Mouse (Mus musculus): ENCODE measurements around the gene Cdca5. TPM values are rescaled to one million over a fixed set of nuclear protein-coding genes. Genes with fewer than 3 reads are reported as not detected.
"Not testable (repeated sequence)": the region's sequence is repeated elsewhere in the genome, so short reads cannot be mapped to it uniquely, and the experiment has no call there.

The Cdca5 gene
- 66.2 and 70.1 TPM in 2 replicates for polyA plus RNA-seq (2016; fragmentation: Nextera tagmentation; extraction: Ambion mirVana)

DNA sequence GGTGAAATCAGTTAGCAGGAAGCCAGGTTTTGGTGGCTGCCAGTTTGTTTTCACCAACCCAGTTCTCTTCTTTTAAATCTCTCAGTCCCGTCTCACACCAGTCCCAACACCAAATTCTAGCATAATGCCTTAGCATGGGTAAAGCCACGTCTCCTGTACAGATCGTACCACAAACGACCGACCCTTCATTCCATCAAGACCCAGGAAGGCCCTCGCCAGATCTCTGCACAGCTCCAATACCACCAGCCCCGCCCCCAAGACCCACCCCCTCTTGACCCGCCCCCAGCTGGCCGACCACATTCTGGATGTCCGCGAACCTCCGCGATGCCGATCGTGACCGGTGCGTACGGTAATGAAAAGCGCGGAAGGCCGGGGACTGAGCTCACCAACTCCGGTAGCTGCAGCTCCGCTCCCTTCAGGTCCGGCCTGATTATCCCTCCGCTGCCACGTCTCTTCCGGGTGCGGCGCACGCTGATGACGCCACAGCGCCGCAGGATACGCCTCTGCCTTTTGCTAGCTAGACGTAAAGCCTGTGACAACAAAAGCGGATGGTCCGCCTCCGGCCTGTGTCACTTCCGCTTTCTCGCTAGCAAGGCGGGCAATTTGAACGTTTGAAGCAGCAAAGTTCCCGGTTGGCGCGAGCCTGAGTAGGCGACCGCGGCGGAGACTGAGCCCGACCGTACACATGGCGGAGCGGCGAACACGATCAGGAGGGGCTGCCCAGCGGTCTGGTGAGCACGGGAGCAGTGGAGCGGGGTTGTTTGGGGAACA lies at the start of gene Cdca5, which contains the start of gene Zfpl1:
TSS of gene Cdca5 (plus strand) at position 506 of the 771 bp plus-strand sequence.
TSS of gene Zfpl1 (minus strand) at position 479 of the 771 bp plus-strand sequence.
- H3K27me3 ChIP-seq (replicated peaks; ENCODE audit: low read depth, poor library complexity, severe bottlenecking): no peaks in the 10 kb centered on the region
- H3K9me3 ChIP-seq: no peaks in the 10 kb centered on the region
- H3K36me3 ChIP-seq (replicated peaks): peaks cover 77% of the 10 kb centered on the region
- H3K27ac ChIP-seq (replicated peaks): peak within 1 kb of the TSS; percentile 90
- WGBS: under 1% methylated on average over 58 of the region's 58 CpGs
- DNase-seq (ENCODE audit: low spot score): peak; percentile 98
- H3K4me1 ChIP-seq: peaks cover 24% of the 10 kb centered on the region
- H3K4me3 ChIP-seq: peak within 1 kb of the TSS; percentile 90

DNA sequence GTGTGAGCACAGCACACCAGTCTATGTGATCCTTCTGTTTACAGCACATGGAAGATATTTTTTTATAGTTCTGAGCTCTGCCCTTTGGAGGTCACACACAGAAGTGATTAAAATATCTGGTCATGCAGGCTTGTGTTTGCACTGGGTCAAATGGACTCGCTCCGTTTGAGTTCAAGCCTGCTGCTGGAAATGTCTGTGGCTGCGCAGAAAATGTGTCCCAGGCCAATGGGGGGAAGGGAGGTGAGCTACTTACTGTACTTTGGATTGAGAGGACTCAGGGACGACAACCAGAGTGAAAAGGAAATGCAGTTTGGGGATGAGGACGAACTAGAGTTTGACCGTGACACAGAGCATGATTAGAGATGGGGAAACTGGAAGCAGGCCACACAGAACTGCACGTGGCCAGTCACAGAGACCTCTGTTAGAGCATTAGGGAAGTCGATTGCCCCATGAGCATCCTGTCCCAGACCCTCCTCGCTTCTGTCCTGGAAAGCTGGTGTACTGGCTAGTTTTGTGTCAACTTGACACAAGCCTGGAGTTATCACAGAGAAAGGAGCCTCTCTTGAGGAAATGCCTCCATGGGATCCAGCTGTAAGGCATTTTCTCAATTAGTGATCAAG lies 48.7 kb upstream of the Cdca5 start:
- no peak for DNase-seq (ENCODE audit: low spot score)
- no peaks in the 10 kb centered on the region for H3K36me3 ChIP-seq (replicated peaks)
- no peak overlapping the region; the same call in 1 of the 2 replicates for H3K27ac ChIP-seq (replicated peaks)
- peaks cover 5% of the 10 kb centered on the region for H3K4me1 ChIP-seq
- 69% methylated on average over 9 of the region's 9 CpGs for WGBS
- H3K4me3 ChIP-seq: no peak overlapping the region
- H3K27me3 ChIP-seq (replicated peaks; ENCODE audit: low read depth, poor library complexity, severe bottlenecking): no peaks in the 10 kb centered on the region
- no peaks in the 10 kb centered on the region for H3K9me3 ChIP-seq

DNA sequence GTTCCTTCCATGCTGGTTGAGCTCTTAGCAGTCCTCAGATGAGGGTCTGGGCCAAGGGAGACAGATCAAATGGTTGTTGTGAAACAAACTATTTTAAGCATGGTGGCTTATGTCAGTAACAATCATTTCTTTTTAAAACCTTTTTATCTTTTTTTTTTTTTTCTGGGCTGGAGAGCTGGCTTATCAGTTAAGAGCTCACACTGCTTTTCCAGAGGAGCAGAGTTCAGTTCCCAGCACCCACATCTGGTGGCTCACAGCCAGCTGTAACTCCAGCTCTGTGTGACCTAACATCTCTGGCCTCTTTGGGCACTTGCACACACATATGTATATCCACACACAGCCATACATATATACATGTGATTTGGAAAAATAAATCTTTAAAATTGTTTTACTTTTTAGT lies 47.1 kb upstream of the Cdca5 start:
- peaks cover 5% of the 10 kb centered on the region for H3K4me1 ChIP-seq

DNA sequence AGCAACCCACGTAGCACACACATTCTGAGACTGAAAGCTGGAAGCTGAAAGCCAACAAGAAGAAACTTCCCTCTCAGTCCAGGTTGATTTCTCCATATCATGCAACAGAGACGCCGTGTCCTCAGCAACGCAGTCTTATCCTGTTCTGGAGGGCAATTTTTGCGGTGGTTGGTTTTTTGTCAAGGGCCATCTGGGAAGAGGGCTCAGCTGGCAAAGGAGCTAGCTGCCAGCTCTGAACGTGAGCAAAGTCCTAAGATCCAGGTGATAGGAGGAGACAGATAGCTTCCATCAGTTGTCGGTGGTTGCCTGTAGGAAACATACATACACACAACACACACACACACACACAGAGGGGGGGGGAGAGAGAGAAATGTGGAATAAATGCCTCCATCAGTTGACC lies 46.5 kb upstream of the Cdca5 start:
- Histone ChIP-seq H3K27ac (replicated peaks) (no peak overlapping the region), H3K36me3 (replicated peaks) (no peaks in the 10 kb centered on the region), H3K9me3 (no peaks in the 10 kb centered on the region), H3K27me3 (replicated peaks; ENCODE audit: low read depth, poor library complexity, severe bottlenecking) (no peaks in the 10 kb centered on the region), H3K4me1 (peaks cover 5% of the 10 kb centered on the region), H3K4me3 (no peak overlapping the region)
- DNase-seq (ENCODE audit: low spot score): no peak
- 87% methylated on average over 7 of the region's 7 CpGs for WGBS

More for the DNA sequence above, 47.1 kb upstream of the Cdca5 start:
- Histone ChIP-seq H3K27me3 (replicated peaks; ENCODE audit: low read depth, poor library complexity, severe bottlenecking) (no peaks in the 10 kb centered on the region), H3K27ac (replicated peaks) (no peak overlapping the region), H3K9me3 (no peaks in the 10 kb centered on the region), H3K4me3 (no peak overlapping the region), H3K36me3 (replicated peaks) (no peaks in the 10 kb centered on the region)
- DNase-seq (ENCODE audit: low spot score): no peak

DNA sequence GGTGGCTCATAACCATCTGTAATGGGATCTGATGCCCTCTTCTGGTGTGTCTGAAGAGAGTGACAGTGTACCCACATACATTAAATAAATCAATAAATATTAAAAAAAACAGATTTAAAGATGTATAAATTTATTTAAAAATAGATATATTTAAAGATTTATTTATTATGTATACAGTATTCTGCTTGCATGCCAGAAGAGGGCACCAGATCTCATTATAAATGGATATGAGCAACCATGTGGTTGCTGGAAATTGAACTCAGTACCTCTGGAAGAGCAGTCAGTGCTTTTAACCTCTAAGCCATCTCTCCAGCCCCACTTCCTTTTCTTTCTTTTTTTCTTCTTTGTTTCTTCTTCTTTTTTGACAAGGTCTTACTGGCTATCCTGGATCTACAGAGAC lies 44.8 kb upstream of the Cdca5 start:
- Histone ChIP-seq H3K4me1 (peaks cover 6% of the 10 kb centered on the region), H3K36me3 (replicated peaks) (no peaks in the 10 kb centered on the region), H3K9me3 (no peaks in the 10 kb centered on the region), H3K27ac (replicated peaks) (no peak overlapping the region), H3K4me3 (no peak overlapping the region), H3K27me3 (replicated peaks; ENCODE audit: low read depth, poor library complexity, severe bottlenecking) (no peaks in the 10 kb centered on the region)
- no peak for DNase-seq (ENCODE audit: low spot score)

DNA sequence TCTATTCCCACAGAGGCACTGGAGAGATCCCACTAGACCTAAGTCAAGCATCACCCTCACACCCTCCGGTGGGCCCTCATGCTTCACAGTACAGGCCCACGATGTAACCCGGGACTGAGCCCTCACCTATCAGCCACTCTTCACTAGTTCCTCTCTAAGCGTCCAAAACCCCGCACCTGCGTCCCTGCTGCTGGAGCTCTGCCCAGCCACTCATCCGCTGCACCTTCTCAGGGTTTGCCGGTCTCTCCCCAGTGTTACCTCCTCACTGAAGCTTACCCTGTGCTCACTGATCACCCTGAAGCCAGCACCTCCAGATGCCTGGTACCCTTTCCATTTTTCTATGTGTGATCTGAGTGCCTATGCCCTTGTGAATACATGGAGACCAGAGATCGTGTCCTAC lies 42.5 kb upstream of the Cdca5 start:
- H3K36me3 ChIP-seq (replicated peaks): no peaks in the 10 kb centered on the region
- 86% methylated on average over 9 of the region's 9 CpGs for whole genome bisulfite sequencing
- H3K4me1 ChIP-seq: peaks cover 10% of the 10 kb centered on the region
- 0 out of 2 replicates have a peak overlapping the region, but pooled peaks have one; percentile 4 for H3K27ac ChIP-seq (replicated peaks)
- H3K27me3 ChIP-seq (replicated peaks; ENCODE audit: low read depth, poor library complexity, severe bottlenecking): no peaks in the 10 kb centered on the region
- H3K9me3 ChIP-seq: no peaks in the 10 kb centered on the region
- no peak for DNase-seq (ENCODE audit: low spot score)
- H3K4me3 ChIP-seq: no peak overlapping the region; the same call in 1 of the 2 replicates

DNA sequence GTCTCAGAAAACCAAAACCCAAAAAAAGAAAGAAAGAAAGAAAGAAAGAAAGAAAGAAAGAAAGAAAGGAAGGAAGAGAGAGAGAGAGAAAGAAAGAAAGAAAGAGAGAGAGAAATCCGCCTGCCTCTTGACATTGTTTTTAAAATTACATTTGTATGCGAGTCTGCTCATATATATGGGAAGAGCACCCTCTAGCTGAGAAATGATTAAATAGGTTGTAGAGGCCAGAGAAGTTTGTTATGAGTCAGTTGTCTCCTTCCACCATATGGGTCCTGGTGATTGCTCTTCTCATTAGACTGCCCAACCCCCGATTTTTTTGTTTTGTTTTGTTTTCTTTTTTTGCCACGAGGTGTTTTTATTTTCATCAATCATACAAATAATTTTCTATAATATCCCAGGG lies 40.7 kb upstream of the Cdca5 start:
- H3K27me3 ChIP-seq (replicated peaks; ENCODE audit: low read depth, poor library complexity, severe bottlenecking); H3K4me3 ChIP-seq; H3K27ac ChIP-seq (replicated peaks); DNase-seq (ENCODE audit: low spot score); H3K9me3 ChIP-seq: not testable (repeated sequence)
- H3K4me1 ChIP-seq: peaks cover 26% of the 10 kb centered on the region
- 80% methylated on average over 4 of the region's 4 CpGs for WGBS
- peaks cover 13% of the 10 kb centered on the region for H3K36me3 ChIP-seq (replicated peaks)

DNA sequence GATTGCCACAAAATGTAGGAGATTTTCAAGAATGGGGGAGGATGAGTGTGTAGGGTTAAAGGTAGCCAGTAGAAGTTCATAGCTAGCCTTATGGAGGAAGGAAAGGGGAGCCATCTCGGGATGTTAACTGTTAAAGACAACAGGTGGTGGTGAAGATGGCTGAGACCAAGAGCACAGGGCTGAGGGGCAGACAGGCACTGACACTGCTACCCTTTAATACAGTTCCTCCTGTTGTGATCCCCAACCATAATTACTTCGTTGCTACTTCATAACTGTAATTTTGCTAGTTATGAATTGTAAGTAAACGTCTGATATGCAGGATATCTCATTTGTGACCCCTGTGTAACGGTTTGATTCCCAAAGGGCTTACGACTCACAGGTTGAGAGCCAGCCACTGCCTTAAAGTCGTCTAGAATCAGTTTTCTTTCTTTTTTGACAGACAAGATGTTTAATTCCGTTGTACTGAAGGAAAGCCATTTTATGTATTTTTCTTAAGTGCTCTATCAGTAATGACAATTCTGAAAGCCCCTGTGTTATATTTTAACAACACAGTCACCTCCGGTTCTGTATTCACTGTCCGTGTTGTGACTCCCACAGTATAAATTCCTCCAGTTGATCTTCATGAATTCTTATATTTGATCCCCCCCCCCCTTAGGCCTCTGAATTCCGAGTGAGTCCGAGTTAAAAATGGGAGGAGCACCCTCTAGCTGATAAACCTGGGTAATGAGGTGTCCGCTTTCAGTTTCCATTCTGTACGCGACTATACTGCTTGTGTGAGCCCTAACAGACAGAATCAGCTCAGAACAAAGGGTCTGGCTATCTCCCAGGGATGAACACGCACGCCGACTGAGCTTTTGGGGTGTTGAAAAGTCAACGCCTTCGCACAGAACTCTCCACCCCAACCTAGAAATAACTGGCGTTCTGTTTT lies 39.2 kb upstream of the Cdca5 start:
- DNase-seq (ENCODE audit: low spot score): no peak
- Histone ChIP-seq H3K9me3 (no peaks in the 10 kb centered on the region), H3K36me3 (replicated peaks) (peaks cover 28% of the 10 kb centered on the region), H3K27me3 (replicated peaks; ENCODE audit: low read depth, poor library complexity, severe bottlenecking) (no peaks in the 10 kb centered on the region), H3K27ac (replicated peaks) (peak overlapping the region; percentile 99), H3K4me1 (peaks cover 26% of the 10 kb centered on the region), H3K4me3 (peak overlapping the region; percentile 82)
- 24% methylated on average over 20 of the region's 20 CpGs for WGBS

DNA sequence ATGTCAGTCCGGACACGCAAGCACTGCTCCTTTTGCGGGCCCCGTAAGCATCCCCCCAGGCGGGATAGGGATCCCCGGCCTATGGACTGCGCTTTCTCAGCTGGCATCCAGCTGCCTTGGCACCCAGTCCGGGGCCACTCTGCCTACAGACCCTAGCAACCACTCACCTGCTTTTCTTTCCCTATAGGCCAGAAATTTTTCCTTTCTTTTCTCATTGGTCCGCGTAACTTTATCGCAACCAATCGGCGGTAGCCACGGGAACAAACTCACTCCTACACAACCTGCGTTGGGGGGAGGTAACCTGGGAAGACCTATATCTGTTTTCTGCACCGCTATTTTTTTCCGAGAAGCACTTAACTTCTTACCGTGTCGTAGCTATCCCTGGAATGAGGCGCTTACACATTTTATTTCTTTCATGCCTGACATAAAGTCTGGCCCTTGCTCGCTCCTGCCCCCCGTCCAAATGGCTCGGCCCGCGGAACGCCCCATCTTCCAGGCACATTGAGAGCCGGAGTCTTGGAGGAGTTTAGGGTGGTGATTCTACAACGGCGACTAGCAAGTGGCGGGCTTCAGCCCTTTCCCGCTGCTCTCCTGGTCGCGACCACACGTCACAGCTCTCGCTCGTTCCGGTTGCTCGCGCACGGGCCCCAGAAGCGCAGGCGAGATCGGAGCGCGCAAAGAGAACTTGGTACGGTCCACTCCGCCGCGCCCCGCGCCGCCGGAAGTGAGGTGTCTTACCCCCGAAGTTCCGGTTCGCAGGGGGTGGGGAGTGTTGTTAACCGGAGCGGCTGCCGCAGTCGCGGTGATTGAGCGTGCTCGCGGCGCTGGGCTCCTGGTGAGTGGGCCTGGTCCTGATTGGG lies 38.3 kb upstream of the Cdca5 start, which contains the start of gene Syvn1:
TSS of gene Syvn1 (plus strand) at position 283 of the 860 bp plus-strand sequence.
- H3K4me3 ChIP-seq: peak within 1 kb of the TSS; percentile 82
- peak within 1 kb of the TSS; percentile 99 for H3K27ac ChIP-seq (replicated peaks)
- H3K4me1 ChIP-seq: peaks cover 26% of the 10 kb centered on the region
- H3K9me3 ChIP-seq: no peaks in the 10 kb centered on the region
- peaks cover 37% of the 10 kb centered on the region for H3K36me3 ChIP-seq (replicated peaks)
- peak; percentile 93 for DNase-seq (ENCODE audit: low spot score)
- WGBS: under 1% methylated on average over 65 of the region's 65 CpGs
- no peaks in the 10 kb centered on the region for H3K27me3 ChIP-seq (replicated peaks; ENCODE audit: low read depth, poor library complexity, severe bottlenecking)

DNA sequence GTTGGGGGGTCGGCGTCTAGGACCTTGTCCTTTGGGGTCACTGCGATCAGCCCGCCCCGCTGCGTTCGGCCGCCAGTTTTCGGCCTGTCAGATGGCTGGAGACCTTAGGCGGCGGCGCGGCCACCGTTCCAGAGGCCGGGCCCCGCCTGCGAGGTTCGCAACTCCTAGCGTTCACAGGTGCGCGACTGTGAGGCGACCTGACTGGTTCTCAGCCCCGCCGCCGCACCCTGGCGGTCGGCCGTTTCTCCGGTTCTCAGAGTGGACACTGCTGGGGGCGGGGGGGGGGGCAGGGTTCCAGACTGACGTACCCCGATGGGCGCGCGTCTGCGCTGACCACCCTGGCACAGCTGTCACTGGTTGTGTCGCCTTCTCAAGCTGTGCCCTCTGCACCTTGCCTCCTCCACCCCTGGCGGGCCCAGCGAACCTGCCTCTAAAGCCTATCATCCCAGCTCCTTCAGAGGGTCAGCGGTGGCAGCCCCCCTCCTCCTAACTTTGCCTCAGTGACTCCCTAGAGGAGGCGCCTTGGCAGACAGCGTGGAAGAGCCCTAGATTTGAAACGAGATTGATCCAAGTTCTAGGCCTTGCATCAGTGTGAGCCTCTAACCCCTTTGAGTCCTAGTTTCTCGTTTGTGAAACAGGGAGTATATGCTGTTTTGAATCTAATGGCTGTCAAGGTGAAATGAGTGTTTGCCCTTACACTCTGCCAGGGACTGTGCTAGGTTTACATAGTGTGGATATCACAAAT lies 37.5 kb upstream of the Cdca5 start:
- WGBS: 2% methylated on average over 44 of the region's 44 CpGs
- no peaks in the 10 kb centered on the region for H3K9me3 ChIP-seq
- peak overlapping the region; percentile 99 for H3K27ac ChIP-seq (replicated peaks)
- H3K27me3 ChIP-seq (replicated peaks; ENCODE audit: low read depth, poor library complexity, severe bottlenecking): no peaks in the 10 kb centered on the region
- peaks cover 26% of the 10 kb centered on the region for H3K4me1 ChIP-seq
- DNase-seq (ENCODE audit: low spot score): no peak
- peaks cover 45% of the 10 kb centered on the region for H3K36me3 ChIP-seq (replicated peaks)
- peak overlapping the region; percentile 82 for H3K4me3 ChIP-seq

DNA sequence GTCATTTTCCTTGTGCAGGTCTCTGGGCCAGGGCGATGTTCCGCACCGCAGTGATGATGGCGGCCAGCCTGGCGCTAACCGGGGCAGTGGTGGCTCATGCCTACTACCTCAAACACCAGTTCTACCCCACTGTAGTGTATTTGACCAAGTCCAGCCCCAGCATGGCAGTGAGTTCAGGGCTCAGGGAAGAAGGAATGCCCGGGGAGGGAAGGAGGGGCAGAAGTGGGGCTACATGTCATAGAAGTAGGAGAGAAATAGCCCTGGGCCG lies 37.0 kb upstream of the Cdca5 start:
- 90% methylated on average over 8 of the region's 8 CpGs for WGBS
- Histone ChIP-seq H3K4me1 (peaks cover 26% of the 10 kb centered on the region), H3K9me3 (no peaks in the 10 kb centered on the region), H3K27ac (replicated peaks) (no peak overlapping the region; the same call in 1 of the 2 replicates), H3K4me3 (peak overlapping the region; percentile 82), H3K27me3 (replicated peaks; ENCODE audit: low read depth, poor library complexity, severe bottlenecking) (no peaks in the 10 kb centered on the region), H3K36me3 (replicated peaks) (peaks cover 50% of the 10 kb centered on the region)
- no peak for DNase-seq (ENCODE audit: low spot score)

Data from embryonic facial prominence, embryonic 10.5 days (tissue).